Mouse (Mus musculus) erythroblast, embryonic 14.5 days (primary cell): Measurements from ENCODE around the gene Olfr1186.

Experiments
- GATA1 ChIP-seq: IDR thresholded peaks from 2 replicates; pipeline ENCODE4 v1.6.1; 2012; ENCODE audit warnings: low read length, inconsistent platforms, mixed read lengths
- TAL1 ChIP-seq: IDR thresholded peaks from 3 replicates; pipeline ENCODE4 v1.6.1; 2012; ENCODE audit warnings: low read length, inconsistent platforms, mixed read lengths

- TF ChIP-seq GATA1 (no peak), TAL1 (no peak)
Observed at GRCm38 (mm10) chr2:88525720-88526119, 7.4 kb downstream of the Olfr1186 start.
